Mouse (Mus musculus): ENCODE data around the gene Hoxa4.

The Hoxa4 gene

DNA sequence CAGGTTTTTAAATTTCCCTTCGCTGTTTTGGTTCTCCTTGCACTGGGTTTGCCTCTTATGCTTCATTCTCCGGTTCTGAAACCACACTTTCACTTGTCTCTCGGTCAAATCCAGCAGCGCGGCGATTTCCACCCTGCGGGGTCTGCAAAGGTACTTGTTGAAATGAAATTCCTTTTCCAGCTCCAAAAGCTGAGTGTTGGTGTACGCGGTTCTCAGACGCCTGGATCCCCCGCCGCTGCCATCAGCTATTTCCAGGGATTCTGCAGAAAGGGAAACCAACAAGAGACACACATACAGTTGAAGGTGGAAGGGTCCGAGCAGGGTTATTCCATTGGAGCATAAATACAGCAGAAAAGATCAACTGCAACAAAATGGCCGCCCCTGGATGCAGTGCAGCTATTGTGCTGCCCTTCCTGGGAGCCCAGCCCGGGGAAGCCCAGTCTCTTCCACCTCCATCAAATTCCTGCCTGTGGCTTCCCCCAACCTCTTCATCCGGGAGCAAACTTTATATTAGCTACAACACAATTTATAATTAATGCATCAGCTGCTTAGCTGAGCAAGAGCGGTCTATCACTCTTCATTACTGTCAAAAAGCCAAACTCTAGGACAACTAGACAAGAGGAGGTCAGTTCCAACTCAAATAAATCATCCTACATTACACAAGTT, 28.1 kb downstream of the Hoxa4 start:
- no peak for DNase-seq

DNA sequence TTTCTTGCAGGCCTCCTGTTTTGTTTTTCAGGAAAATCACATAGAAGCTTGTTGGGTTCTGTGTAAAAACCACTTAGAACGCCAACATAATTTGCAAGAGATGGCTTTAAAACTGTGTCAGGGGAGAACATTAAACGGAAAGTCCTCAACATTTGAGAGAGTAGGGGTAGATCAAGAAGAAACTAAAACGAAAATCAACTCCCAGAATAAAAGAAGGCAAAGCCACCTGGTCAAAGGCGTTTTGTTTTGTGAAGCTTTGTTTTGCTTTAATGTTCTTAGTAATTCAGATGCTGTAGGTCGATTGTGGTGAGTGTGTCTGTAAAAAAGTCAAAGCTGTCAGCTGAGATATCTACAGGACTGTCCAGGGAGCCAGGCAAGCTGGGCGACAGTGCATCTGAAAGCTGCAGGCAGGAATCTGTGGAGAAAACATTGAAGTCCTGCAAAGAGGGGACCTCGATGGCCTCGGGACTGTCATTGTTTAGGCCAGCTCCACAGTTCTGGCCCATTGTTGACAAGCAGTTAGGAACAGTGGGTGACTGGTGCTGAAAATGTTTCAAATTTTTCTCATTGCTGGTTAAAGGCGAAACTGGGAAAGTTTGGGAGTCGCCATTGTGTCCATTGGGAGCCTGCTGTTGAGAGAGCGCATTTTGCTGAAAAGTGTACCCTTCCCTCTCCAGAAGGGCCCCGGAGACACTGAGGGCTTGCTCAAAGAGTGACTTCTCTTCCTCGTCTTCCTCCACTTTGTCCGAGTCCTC, 28.8 kb downstream of the Hoxa4 start:
- DNase-seq, result no peak

DNA sequence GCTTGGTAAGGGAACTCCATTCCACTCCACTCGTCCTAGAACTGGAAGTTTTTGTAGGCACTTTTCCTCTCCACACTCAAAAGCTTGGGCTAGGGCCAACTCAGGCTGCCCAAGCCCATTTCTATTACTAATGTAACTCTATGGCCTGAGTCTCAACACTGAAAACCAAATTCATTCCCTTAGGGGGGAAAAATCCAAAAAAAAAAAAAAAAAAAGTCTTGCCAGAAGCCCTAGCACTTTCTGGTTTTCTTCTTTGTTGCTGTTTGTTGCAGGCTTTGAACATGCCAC, 29.5 kb downstream of the Hoxa4 start:
- DNase-seq, result no peak

DNA sequence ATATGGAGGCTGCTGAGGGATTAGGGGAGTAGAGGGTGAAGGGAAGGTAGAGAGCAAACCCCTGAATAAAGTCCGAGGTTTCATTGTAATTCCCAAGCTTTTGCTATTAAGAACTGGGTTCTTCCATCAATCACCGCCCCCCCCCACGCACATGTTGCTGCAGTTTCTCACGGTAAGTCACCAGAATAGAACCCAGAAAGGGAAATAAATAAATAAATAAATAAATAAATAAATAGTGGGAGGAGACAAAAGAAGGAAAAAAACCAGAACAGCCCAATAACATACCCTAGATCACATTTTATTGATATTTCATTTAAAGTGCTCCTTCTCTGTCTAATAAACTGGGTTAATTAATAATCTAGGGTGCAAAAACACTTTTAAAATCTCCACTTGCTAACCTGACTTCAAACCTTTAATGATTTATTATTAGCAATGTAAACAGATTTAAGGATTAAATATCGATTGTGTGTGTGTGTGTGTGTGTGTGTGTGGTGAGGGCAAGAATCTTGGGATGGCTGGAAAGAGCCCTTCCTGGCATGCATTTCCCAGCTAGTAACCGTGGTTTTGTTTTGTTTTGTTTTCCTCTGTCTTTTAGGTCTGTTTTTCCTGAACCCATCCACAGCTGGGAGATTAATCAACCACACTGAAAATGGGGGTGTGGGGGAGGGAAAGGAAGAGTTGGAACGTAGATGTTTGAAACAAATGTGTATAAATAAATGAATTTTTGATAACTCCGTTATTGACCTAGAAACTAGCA, 30.0 kb downstream of the Hoxa4 start:
- no peak for DNase-seq

DNA sequence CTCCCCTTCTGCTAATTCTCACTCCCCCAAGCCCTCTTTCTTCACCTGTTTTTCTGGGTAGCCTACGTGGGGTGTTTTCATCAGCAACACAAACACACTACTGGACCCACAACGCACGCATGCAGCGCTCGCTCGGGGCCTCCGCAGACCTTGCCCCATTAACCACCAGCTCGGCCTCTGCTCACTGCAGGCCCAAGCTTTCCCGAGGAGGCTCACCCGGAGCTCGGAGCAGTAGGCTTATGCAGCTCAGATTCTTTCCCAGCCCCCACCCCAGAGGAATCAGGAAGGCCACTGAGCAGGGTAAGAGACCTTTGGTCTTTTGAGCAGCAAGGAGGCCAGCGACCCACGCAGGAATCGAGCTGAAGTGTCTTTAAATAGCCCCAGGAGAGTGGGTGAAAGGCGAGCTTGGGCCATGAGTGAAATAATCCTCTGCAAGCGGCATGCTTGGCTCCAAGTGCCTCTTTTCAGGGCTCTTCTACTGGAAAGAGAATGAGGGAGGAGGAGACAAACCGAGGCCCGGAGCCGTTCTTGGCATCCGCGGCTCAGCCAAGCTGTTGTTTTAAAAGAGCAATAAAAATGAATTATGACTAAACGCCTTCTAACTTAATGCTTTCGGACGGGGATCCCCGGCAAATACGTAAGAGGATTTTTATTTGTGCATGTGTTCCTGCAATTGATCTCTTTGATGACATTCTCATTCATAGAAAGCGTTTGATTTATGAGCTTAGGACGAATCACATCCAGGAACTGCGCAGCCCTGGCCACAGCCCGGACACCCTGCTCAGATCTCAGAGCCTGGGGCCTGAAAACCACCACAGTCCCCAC, 30.8 kb downstream of the Hoxa4 start:
- DNase-seq, result no peak

DNA sequence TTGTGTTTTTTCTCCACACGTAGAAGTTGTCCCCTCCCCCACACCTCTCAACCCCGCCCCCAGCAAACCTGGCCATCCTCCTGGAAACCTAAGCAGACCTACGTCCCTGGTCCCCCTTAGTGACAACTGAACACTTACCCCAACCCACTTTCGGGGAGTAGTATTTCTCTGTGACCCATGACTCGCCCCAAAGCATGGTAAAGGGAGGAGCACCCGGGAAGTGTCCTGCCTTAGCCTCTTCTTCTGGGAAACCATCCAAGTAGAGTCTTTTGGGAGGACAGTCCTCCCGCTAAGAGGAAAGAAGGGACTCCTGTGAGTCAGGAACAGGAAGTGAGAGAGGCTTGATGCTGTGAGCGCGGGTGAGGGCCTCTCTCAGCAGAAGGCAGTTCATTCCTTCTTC, 31.6 kb downstream of the Hoxa4 start:
- DNase-seq, result no peak

DNA sequence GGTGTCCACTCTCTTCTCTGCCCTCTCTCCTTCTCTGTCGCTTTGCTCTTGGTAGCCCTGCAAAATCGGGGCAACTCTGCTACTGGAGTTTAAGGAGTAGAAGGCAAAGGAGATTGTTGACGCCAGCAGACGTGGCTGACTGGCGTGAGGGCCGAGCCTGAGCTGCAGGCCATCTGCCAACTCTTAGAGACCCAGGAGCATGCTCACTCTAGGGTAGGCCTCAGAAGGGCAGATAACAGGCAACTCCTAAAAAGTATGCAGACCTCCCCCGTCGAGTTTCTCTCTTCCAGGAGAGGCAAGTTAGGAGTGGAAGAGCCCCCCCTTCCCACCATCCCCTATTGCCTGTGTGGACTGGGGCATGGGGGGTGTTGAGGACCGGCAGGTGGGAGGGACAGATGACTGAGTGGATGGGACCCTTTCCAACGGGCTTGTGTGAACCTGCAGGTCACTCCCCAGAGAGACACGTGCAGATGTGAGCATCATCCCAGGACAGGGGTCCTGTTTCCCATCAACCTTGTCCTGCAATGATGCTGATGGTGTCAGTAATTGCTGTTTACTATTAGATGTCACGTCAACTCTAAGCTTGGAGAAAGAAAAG, 32.3 kb downstream of the Hoxa4 start:
- DNase-seq, result no peak

DNA sequence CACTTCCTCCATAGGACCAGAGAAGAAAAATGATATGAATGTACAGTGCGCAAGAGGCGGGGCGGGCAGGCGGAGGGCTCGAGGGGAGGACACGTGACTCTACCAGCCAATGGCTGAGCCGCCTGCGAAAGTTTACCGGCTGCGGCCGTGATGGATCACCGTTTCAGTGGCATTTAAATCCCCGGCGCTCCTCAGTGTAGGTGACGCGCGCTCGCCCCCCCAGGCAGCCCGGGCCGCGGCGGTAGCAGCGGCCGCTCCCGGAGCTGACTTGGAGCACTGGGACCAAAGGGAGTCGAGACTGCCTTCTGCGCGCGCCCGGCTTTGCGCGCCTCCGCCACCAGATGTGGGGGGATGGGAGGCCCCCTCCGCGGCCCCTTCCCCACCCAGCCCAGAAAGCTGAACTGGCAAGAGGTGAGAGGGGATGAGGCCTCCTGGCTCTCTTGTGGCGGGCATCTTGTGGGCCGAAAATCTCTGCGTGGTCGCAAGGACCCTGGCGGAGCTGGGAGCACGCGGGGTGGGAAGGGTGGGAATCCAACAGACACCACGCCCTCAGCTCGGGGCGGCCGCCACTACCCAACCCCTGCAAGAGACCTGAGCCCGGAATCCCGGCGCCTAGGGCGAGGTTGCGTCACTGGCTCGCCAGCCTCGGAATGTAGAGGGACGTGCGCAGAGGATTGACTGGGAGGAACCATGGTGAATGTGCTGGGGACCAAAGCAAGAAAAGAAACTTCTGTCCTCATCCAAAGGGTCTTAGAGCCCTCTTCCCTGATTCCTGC, 33.1 kb downstream of the Hoxa4 start, which contains the start of gene Hoxa1:
Gene Hoxa1, minus strand, starts transcription at position 42 of the 776 bp plus-strand sequence.
- no peak for DNase-seq

DNA sequence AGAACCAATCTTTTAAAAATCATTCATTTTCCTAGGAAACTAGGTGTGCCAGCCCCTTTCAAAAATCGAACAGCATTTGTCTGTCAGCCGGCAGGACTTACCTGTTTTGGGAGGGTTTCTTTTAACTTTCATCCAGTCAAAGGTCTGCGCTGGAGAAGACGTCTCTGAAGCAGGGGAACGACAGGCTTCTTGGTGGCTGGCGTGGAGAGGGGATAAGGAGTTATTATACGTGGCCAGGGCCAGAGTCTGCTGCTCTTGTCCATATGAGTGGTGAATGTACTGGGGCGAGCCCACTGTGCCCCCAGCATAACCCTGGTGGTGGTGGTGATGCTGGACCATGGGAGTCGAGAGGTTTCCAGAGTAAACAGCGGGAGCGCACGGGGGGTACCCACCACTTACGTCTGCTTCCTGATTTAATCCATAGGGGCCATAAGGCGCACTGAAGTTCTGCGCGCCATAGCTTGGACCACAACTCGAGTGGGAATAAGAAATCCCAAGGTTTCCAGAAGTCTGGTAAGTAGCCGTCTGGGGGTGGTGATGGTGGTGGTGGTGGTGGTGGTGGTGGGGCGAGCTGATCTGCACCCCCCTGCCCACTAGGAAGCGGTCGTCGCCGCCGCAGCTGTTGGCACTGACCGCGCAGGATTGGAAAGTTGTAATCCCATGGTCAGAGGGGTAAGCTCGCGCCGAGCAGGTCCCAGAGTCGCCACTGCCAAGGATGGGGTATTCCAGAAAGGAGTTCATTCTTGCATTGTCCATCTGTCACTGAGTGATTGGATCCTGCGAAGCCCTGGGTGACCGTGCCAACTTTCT, 33.9 kb downstream of the Hoxa4 start:
- no peak for DNase-seq

DNA sequence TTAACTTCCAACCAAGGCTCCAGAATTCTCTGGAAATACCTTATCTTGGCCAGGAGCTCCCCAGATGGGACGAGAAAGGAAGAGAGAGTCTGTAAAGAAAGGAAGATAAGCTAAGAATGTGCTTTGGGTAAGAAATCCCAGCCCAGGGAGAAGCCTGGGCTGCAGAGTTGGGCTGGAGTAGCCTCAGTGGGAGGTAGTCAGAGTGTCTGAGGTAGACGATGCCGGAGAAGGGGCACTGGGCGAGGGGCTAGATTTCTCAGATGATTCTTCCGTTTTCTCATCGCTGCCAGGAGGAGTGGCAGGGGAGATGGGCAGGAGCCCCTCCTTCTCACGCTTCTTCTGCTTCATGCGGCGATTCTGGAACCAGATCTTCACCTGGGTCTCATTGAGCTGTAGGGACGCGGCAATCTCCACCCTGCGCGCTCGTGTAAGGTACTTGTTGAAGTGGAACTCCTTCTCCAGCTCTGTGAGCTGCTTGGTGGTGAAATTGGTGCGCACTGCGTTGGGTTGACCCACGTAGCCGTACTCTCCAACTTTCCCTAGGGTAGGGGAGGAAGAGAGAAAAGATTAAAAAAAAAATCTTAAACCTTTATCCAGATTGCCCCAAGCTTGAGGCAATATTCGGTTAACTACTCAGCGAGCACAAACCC, 34.9 kb downstream of the Hoxa4 start:
- no peak for DNase-seq

DNA sequence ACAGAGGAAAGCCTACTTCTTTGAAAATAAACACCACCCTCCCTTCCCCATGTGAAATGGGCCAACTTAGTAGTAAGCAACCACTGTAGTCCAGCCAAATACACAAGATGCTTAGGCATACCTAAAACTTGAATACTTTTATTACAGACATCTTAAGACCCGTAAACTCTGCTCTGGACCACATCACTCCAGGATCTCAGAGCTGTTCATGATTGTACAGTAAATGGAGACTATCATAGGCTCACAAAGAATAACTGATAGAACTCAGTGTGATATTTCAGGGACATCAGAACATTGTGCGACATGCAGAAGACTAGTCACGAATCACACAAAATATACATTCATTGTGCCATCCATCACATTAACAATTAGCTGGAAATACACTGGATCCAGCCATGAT, 36.1 kb downstream of the Hoxa4 start:
- DNase-seq, result no peak

DNA sequence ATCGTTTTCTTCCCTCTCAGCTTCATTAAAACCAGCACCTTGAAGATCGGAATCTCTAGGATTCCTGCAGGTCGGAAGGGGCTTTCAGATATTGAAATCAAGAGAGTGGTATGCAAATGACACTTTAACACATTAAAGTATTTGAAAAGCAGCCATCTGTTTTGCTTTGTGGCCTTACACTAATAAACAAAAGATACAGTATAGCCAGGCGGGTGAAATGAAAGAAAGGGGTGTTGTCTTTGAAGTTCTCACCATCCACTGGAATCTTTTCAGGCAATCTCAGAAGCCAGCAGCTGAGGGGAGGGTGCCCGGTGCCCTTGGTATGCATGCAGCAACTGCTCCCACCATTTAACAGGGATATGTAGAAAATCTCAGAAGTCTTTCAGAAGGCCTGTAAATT, 37.5 kb downstream of the Hoxa4 start:
- no peak for DNase-seq

DNA sequence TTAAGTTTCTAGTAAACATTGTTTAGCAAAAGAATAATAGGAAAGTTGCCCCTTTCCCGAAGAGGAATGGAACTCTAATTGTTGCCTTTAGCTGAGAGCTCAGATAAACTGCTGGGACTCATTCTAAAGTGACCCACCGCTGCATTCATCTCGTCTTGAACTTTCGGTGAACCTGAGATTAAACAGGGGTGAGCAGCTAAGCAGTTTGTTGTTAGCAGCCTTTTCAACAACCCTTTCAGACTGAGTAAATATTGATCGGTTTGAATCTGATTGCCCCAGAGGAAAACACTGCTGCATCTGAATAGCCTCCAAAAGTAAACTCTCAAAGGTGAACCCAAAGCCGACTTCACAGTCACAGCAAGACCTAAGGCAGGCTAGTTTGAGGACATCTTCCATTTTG, 38.3 kb downstream of the Hoxa4 start:
- DNase-seq, result no peak

DNA sequence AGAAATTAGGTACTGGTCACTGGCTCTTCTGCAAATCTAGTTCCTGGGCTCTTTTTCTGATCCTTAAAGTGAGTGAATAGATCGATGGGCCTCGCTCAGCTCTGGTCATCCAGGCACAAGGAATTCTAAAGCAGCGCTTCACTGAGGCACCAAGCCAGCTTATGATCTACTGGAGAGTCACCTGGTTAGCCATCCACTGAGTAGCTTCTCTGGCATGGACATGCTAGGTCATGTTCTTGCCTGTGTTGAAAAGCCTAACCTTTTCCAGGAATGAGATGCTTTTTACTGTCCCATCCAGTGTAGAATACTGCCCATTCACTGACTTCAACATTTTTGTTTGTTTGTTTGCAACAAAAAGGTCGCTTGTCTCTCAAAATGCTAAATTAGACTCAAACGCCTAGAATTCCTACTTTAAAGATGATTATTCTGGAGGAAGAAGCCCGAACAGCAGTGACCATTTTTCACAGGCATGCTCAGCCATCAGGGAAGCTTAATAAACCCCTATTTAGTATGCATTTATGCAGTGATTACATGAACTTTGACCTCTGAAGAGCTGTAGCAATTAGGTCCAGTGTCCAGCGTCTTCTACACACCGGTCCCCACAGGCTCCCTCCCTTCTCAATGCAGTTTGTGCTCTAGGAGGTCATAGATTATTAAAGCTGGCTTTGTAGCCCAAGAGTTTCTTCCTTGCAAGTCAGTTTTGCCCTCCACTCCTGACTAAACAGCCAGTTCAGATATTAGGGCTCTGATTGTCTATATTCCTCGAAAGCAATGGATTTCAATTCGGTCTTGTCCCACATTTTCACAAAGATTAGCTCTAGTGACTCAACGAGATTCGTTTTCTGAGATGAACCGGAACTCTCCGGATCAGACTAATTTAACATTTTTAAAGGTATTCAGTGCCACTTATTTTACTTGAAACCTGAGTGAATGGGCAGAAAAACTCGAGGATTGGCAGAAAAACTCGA, 39.0 kb downstream of the Hoxa4 start:
- no peak for DNase-seq

DNA sequence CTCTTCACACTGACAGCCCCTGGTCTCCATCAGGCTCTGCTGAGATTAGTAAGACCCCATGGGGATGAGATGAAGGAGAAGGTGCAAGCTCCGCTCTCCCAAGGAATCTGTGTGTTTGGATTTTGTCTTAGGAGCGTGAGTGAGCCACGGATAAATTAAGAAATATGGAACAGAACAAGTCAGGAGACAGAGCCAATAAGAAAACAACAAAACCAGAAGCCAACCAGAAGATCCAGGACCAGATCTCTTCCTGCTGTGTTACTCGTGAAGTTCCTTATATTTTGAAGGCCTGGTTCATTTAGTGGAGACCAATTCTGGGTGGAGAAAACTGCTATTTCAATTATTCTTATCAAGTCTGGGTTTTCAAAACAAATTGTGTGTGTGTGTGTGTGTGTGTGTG, 40.0 kb downstream of the Hoxa4 start:
- DNase-seq, result no peak

DNA sequence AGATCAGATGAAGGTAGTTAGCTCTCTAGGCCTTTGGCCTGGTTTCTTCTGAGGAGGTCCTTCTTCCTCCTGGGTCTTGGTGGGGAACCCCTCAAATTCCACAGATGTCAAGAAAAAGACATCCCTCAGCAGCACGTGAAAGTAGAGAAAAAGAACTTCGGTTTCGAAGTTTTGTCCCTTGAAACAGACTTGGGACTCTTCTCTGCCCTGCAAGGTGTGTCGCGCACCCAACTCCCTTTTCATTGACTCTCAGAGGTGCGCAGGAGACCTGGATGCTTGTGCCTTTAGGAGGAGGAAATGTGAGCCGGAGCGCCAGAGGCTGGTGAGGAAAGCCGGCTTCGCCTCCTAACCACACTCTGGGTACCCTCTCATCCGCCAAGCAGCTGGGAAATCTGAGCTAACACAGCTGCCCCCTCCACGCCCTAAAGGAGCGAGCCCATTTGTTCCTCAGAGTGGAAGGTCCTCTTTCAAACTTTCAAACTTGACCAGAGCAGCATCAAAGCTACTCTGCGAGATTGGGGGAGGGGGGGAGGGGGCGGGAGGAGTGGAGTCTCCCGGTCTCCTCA, 41.1 kb downstream of the Hoxa4 start:
- DNase-seq, result no peak

Measured in cerebellum, postnatal 36 days (tissue).